Mouse (Mus musculus): ENCODE results near the gene Zfp92. TPM values are rescaled to one million over a fixed set of nuclear protein-coding genes. Genes with fewer than 3 reads are reported as not detected.

Zfp92 gene
- polyA plus RNA-seq (2015; fragmentation: Illumina TruSeq; extraction: RNeasy Lipid Tissue Mini Kit (QIAGEN cat#74804); ENCODE audit: insufficient read depth, low replicate concordance): not detected

GRCm38 (mm10) chrX:73410880-73411517 is at the start of gene Zfp92:
TSS of gene Zfp92 (plus strand) at chrX:73411096.

GRCm38 (mm10) chrX:73398636-73399035 is 12.3 kb upstream of the Zfp92 start, which contains the start of gene Gm18336:
TSS of gene Gm18336 (minus strand) at chrX:73398736.

GRCm38 (mm10) chrX:73435252-73435651 is 24.4 kb downstream of the Zfp92 start, which contains the start of gene Trex2:
TSS of gene Trex2 (minus strand) at chrX:73435344.

GRCm38 (mm10) chrX:73458877-73459392 is 48.0 kb downstream of the Zfp92 start, which contains the start of gene Haus7:
TSS of gene Haus7 (minus strand) at chrX:73459044.

Other genes with a start within 250 kb of the Zfp92 start
- gene Spin2d, start 234.1 kb upstream of the Zfp92 start, polyA plus RNA-seq (2015; fragmentation: Illumina TruSeq; extraction: RNeasy Lipid Tissue Mini Kit (QIAGEN cat#74804); ENCODE audit: insufficient read depth, low replicate concordance): not detected
- 15.7 TPM for gene Xlr3b, start 218.9 kb upstream of the Zfp92 start, polyA plus RNA-seq (2015; fragmentation: Illumina TruSeq; extraction: RNeasy Lipid Tissue Mini Kit (QIAGEN cat#74804); ENCODE audit: insufficient read depth, low replicate concordance)
- 72.3 TPM for gene Xlr4b, start 196.8 kb upstream of the Zfp92 start, polyA plus RNA-seq (2015; fragmentation: Illumina TruSeq; extraction: RNeasy Lipid Tissue Mini Kit (QIAGEN cat#74804); ENCODE audit: insufficient read depth, low replicate concordance)
- 4.5 TPM for gene F8a, start 182.8 kb upstream of the Zfp92 start, polyA plus RNA-seq (2015; fragmentation: Illumina TruSeq; extraction: RNeasy Lipid Tissue Mini Kit (QIAGEN cat#74804); ENCODE audit: insufficient read depth, low replicate concordance)
- gene Xlr4c, start 168.0 kb upstream of the Zfp92 start, polyA plus RNA-seq (2015; fragmentation: Illumina TruSeq; extraction: RNeasy Lipid Tissue Mini Kit (QIAGEN cat#74804); ENCODE audit: insufficient read depth, low replicate concordance): 33.7 TPM
- not detected for gene Xlr3c, start 145.7 kb upstream of the Zfp92 start, polyA plus RNA-seq (2015; fragmentation: Illumina TruSeq; extraction: RNeasy Lipid Tissue Mini Kit (QIAGEN cat#74804); ENCODE audit: insufficient read depth, low replicate concordance)
- not detected for gene Xlr5a, start 118.1 kb upstream of the Zfp92 start, polyA plus RNA-seq (2015; fragmentation: Illumina TruSeq; extraction: RNeasy Lipid Tissue Mini Kit (QIAGEN cat#74804); ENCODE audit: insufficient read depth, low replicate concordance)
- gene Xlr5c, start 118.1 kb upstream of the Zfp92 start, polyA plus RNA-seq (2015; fragmentation: Illumina TruSeq; extraction: RNeasy Lipid Tissue Mini Kit (QIAGEN cat#74804); ENCODE audit: insufficient read depth, low replicate concordance): not detected
- gene Gm45015, start 74.3 kb upstream of the Zfp92 start, polyA plus RNA-seq (2015; fragmentation: Illumina TruSeq; extraction: RNeasy Lipid Tissue Mini Kit (QIAGEN cat#74804); ENCODE audit: insufficient read depth, low replicate concordance): not detected
- gene Zfp275, start 68.5 kb upstream of the Zfp92 start, polyA plus RNA-seq (2015; fragmentation: Illumina TruSeq; extraction: RNeasy Lipid Tissue Mini Kit (QIAGEN cat#74804); ENCODE audit: insufficient read depth, low replicate concordance): 29.0 TPM
- not detected for gene Gm18336, start 12.4 kb upstream of the Zfp92 start, polyA plus RNA-seq (2015; fragmentation: Illumina TruSeq; extraction: RNeasy Lipid Tissue Mini Kit (QIAGEN cat#74804); ENCODE audit: insufficient read depth, low replicate concordance)
- gene Trex2, start 24.2 kb downstream of the Zfp92 start, polyA plus RNA-seq (2015; fragmentation: Illumina TruSeq; extraction: RNeasy Lipid Tissue Mini Kit (QIAGEN cat#74804); ENCODE audit: insufficient read depth, low replicate concordance): not detected
- 29.4 TPM for gene Haus7, start 47.9 kb downstream of the Zfp92 start, polyA plus RNA-seq (2015; fragmentation: Illumina TruSeq; extraction: RNeasy Lipid Tissue Mini Kit (QIAGEN cat#74804); ENCODE audit: insufficient read depth, low replicate concordance)
- gene Bgn, start 72.5 kb downstream of the Zfp92 start, polyA plus RNA-seq (2015; fragmentation: Illumina TruSeq; extraction: RNeasy Lipid Tissue Mini Kit (QIAGEN cat#74804); ENCODE audit: insufficient read depth, low replicate concordance): 254 TPM
- not detected for gene Atp2b3, start 92.0 kb downstream of the Zfp92 start, polyA plus RNA-seq (2015; fragmentation: Illumina TruSeq; extraction: RNeasy Lipid Tissue Mini Kit (QIAGEN cat#74804); ENCODE audit: insufficient read depth, low replicate concordance)
- 0.32 TPM for gene Dusp9, start 228.3 kb downstream of the Zfp92 start, polyA plus RNA-seq (2015; fragmentation: Illumina TruSeq; extraction: RNeasy Lipid Tissue Mini Kit (QIAGEN cat#74804); ENCODE audit: insufficient read depth, low replicate concordance)
- 1.4 TPM for gene Pnck, start 249.0 kb downstream of the Zfp92 start, polyA plus RNA-seq (2015; fragmentation: Illumina TruSeq; extraction: RNeasy Lipid Tissue Mini Kit (QIAGEN cat#74804); ENCODE audit: insufficient read depth, low replicate concordance)

Measured in spleen, adult 10 weeks (tissue).